Mouse (Mus musculus): ENCODE data around the gene Trabd2b. TPM values are rescaled to one million over a fixed set of nuclear protein-coding genes. Genes with fewer than 3 reads are reported as not detected.

The Trabd2b gene
- polyA plus RNA-seq (2015; fragmentation: Nextera tagmentation; extraction: Ambion mirVana) = 0.60 and 0.65 TPM in 2 replicates

DNA sequence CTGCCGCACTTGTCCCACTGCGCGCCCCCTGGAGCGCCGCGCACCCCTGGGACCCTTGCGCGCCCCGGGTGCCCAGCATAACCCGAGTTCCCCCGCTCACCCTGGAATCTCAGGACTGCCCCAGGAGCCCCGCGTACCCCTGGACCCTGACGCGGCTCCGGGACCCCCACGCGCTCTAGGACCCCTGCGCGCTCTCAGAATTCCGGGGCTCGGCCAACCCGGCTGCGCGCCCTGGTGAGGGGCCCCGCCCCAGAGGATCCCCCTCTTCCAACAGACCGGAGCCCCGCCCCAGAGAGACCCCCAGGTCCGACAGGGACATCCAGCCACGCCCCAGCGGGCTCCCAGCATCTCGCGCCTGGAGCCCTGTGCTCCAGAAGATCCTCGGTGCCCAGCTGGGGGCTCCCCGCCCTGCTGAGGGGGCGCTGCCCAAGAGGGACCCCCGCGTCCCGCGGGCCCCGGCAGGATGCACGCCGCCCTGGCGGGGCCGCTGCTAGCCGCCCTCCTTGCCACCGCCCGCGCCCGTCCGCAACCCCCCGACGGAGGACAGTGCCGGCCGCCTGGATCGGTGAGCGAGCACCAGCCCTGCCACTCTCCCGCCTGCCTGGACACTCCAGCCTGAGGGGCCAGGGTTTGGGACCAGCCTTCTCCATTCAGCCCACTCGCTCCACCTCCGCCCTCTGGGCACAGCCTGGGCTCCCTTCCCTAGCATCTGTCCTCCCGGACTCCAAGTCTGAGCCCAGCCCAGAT lies at the start of gene Trabd2b:
Gene Trabd2b (plus strand): TSS at position 370 of the 747 bp plus-strand sequence.
- Histone ChIP-seq H3K9me3 (no peaks in the 10 kb centered on the region), H3K27ac (peak within 1 kb of the TSS; percentile 69), H3K9ac (peak within 1 kb of the TSS; percentile 59), H3K4me3 (peak within 1 kb of the TSS; percentile 81), H3K4me1 (peaks cover 19% of the 10 kb centered on the region), H3K4me2 (peak within 1 kb of the TSS; percentile 100), H3K27me3 (replicated peaks) (peaks cover 25% of the 10 kb centered on the region), H3K36me3 (replicated peaks) (no peaks in the 10 kb centered on the region)
- ATAC-seq (replicated peaks) = peak; percentile 46
- WGBS = under 1% methylated on average over 53 of the region's 61 CpGs

DNA sequence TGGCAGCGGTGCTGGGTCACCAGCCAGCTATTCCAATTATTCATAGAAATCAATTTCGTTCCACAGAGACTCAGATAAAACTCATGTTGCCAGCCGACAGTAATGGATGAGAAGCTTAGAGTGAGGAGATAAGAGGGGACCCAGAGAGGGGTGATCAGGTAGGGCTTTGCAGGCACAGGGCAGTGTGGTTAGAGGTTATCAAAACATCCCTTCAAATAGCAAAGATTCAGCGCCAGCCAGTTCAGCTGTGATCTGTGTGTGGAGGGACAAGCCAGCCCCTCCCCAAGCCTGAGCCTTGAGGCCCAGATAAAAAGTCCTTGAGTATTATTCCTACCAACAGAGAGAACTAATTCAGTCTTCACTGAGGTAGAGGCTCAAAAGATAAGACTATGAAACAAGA lies 49.1 kb upstream of the Trabd2b start:
- no peak for ATAC-seq (replicated peaks)

DNA sequence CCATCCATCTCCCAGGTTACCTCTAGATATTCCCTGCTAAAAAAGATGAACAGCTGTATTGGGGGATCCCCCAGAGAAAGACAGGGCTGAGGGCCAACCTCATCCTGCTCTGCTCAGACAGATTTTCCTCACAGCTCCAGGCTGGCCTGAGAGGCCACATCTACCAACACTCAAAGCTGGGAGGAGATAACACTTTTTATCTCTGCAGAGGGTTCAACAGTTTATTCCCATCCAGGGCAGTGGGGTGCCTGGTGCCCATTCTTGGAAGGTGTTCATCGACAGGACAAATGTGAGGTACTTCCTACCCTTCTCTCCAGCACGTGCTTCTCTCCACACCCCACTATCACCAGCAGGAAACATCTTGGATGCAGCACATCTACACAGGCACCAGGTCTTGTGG lies 47.6 kb upstream of the Trabd2b start:
- no peaks in the 10 kb centered on the region for H3K36me3 ChIP-seq (replicated peaks)
- no peaks in the 10 kb centered on the region for H3K4me1 ChIP-seq
- 87% methylated on average over 2 of the region's 2 CpGs for WGBS
- H3K4me2 ChIP-seq = no peak overlapping the region
- H3K9ac ChIP-seq = no peak overlapping the region
- H3K4me3 ChIP-seq = no peak overlapping the region
- H3K27me3 ChIP-seq (replicated peaks) = no peaks in the 10 kb centered on the region
- ATAC-seq (replicated peaks) = no peak
- no peak overlapping the region for H3K27ac ChIP-seq
- H3K9me3 ChIP-seq = no peaks in the 10 kb centered on the region

More for the DNA sequence above, 49.1 kb upstream of the Trabd2b start:
- no peak overlapping the region for H3K27ac ChIP-seq
- 73% methylated on average over 4 of the region's 4 CpGs for WGBS
- no peaks in the 10 kb centered on the region for H3K9me3 ChIP-seq
- no peaks in the 10 kb centered on the region for H3K36me3 ChIP-seq (replicated peaks)
- H3K9ac ChIP-seq = no peak overlapping the region
- no peaks in the 10 kb centered on the region for H3K27me3 ChIP-seq (replicated peaks)
- no peak overlapping the region for H3K4me3 ChIP-seq
- H3K4me1 ChIP-seq = no peaks in the 10 kb centered on the region
- H3K4me2 ChIP-seq = no peak overlapping the region

DNA sequence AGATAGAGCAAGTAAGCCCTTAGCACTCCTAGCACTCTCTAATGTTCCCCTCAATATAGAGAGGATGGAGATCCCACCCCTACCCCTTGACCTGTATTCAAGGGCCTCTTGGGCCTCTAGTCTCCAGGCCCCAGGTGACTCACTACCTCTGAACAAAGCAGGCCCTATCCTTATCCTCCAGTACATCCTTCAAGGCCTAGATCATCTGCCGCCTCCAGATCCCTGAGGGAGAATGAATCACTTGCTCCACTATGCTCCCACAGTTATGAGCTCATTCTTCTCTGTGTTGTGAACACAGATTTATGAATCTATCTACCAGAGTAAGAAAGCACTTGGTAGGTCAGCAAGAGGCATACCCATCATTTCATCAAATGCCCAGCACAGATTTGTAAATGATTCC lies 46.7 kb upstream of the Trabd2b start:
- Histone ChIP-seq H3K27me3 (replicated peaks) (no peaks in the 10 kb centered on the region), H3K9ac (no peak overlapping the region), H3K27ac (no peak overlapping the region), H3K36me3 (replicated peaks) (no peaks in the 10 kb centered on the region), H3K4me2 (no peak overlapping the region), H3K4me3 (no peak overlapping the region), H3K9me3 (no peaks in the 10 kb centered on the region), H3K4me1 (no peaks in the 10 kb centered on the region)
- WGBS = 89% methylated on average over 1 of the region's 1 CpGs
- no peak for ATAC-seq (replicated peaks)

DNA sequence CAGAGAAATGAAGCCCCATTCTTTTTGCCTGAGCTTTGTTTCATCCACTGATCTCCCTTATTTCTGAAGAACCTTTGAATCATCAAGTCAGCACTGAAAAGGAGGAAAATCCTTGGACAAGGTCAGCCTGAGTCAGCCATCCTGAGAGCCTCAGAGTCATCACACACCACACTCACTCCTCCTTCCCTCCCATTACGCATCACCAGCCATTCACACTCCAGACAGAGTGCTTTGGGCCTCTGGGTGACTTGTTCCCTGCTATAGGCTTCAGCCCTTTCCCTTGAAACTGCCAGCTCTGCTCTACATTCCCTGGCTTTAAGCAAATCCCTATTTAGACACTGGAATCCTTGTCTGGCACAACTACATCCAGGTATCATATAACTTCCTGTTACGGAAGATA lies 45.2 kb upstream of the Trabd2b start:
- Histone ChIP-seq H3K9me3 (no peaks in the 10 kb centered on the region), H3K4me1 (no peaks in the 10 kb centered on the region), H3K4me3 (no peak overlapping the region), H3K4me2 (no peak overlapping the region), H3K27ac (no peak overlapping the region), H3K27me3 (replicated peaks) (no peaks in the 10 kb centered on the region), H3K9ac (no peak overlapping the region), H3K36me3 (replicated peaks) (no peaks in the 10 kb centered on the region)
- WGBS = 87% methylated on average over 2 of the region's 2 CpGs
- no peak for ATAC-seq (replicated peaks)

DNA sequence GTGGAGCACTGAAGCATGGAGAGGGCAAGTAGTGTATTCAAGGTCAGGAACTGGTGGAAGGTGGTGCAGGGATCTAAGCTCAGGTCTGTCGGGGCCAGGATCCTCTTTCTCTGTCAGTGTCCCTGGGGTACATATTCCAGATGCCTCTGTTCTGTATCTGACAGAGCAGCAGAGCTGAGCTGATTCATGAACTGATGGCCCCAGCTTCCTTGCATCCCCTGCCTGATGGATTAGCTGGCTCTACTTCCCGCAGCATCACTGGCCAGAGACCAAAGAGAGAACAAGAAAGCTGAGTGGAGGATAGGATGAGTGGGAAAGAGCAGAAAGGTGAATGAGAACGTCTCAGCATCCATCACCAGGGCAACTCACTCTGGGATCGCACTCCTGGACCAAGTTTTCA lies 41.5 kb upstream of the Trabd2b start:
- no peak overlapping the region for H3K27ac ChIP-seq
- no peak for ATAC-seq (replicated peaks)
- H3K4me3 ChIP-seq = no peak overlapping the region
- H3K27me3 ChIP-seq (replicated peaks) = no peaks in the 10 kb centered on the region
- H3K4me1 ChIP-seq = peaks cover 2% of the 10 kb centered on the region; the same call in 1 of the 2 replicates
- no peaks in the 10 kb centered on the region for H3K9me3 ChIP-seq
- no peak overlapping the region for H3K9ac ChIP-seq
- no peaks in the 10 kb centered on the region for H3K36me3 ChIP-seq (replicated peaks)
- 75% methylated on average over 4 of the region's 4 CpGs for WGBS
- H3K4me2 ChIP-seq = no peak overlapping the region

DNA sequence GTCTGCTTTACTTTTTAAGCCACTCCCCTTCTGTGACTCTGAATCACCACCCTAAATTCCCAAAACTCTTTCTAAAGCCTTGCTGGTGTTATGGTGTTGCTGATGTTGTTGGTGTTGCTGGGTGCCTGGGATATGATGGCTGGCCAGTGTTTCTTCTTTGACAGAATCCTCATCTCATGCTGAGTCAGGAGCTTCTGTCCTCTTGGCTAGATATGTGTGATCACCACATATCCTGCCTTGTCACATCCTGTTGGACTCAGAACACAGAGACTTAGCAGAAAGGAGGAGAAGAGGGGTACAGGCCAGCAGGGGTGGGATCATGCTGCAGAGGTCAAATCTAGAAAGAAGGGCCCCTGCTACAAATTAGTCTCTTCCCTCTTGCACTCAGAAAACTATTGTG lies 40.9 kb upstream of the Trabd2b start:
- no peaks in the 10 kb centered on the region for H3K27me3 ChIP-seq (replicated peaks)
- ATAC-seq (replicated peaks) = no peak

DNA sequence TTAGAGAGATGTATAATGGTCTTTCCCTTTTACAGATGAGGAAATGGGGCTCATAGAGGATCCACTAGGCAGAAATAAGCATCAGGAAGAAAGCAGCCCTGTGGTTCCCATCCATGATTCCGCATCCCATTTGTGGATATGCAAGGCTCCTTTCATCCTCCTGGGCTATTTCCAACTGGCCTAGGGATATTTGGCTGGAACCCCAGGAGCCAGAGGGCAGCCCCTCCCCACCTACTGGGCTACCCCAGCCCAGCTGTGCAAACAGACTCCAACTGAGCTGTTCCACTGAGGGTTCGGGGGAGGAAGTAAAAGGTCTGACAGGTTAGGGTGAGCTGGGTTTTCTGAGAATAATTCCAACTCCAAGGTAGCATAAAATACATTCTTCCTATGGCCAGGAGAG lies 39.5 kb upstream of the Trabd2b start:
- H3K36me3 ChIP-seq (replicated peaks) = no peaks in the 10 kb centered on the region
- no peak overlapping the region for H3K27ac ChIP-seq
- ATAC-seq (replicated peaks) = no peak
- H3K4me1 ChIP-seq = peaks cover 2% of the 10 kb centered on the region; the same call in 1 of the 2 replicates
- H3K4me3 ChIP-seq = no peak overlapping the region
- no peak overlapping the region for H3K4me2 ChIP-seq
- 57% methylated on average over 2 of the region's 2 CpGs for WGBS
- H3K27me3 ChIP-seq (replicated peaks) = no peaks in the 10 kb centered on the region
- H3K9ac ChIP-seq = no peak overlapping the region
- no peaks in the 10 kb centered on the region for H3K9me3 ChIP-seq

More for the DNA sequence above, 40.9 kb upstream of the Trabd2b start:
- H3K9ac ChIP-seq = no peak overlapping the region
- no peaks in the 10 kb centered on the region for H3K9me3 ChIP-seq
- H3K27ac ChIP-seq = no peak overlapping the region
- H3K36me3 ChIP-seq (replicated peaks) = no peaks in the 10 kb centered on the region
- H3K4me3 ChIP-seq = no peak overlapping the region
- H3K4me1 ChIP-seq = peaks cover 2% of the 10 kb centered on the region; the same call in 1 of the 2 replicates
- H3K4me2 ChIP-seq = no peak overlapping the region

DNA sequence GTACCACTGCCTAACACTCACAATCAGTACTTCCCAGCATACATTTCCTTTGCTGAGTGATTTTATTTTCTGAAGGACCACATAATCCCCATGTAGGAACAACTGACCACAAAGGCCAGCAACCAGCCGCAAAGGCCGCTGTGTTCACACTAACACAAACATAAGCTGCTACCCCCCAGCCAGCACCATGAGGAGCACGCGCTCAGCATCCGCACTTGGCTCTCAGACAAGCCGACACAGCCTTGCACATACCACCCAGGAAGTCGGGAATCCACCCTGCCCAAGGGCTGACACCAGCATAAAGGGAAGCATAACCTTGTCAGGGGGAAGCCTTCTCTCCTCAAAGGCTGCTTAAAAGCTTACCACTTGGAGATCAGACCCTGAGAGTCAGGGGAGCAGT lies 38.7 kb upstream of the Trabd2b start:
- H3K9me3 ChIP-seq = no peaks in the 10 kb centered on the region
- 28% methylated on average over 7 of the region's 7 CpGs for WGBS
- no peak overlapping the region for H3K27ac ChIP-seq
- H3K4me1 ChIP-seq = peaks cover 2% of the 10 kb centered on the region; the same call in 1 of the 2 replicates
- 0 out of 2 replicates have a peak, but pooled peaks have one; percentile 37 for ATAC-seq (replicated peaks)
- H3K36me3 ChIP-seq (replicated peaks) = no peaks in the 10 kb centered on the region
- H3K4me2 ChIP-seq = no peak overlapping the region
- no peaks in the 10 kb centered on the region for H3K27me3 ChIP-seq (replicated peaks)
- H3K9ac ChIP-seq = no peak overlapping the region
- H3K4me3 ChIP-seq = no peak overlapping the region

DNA sequence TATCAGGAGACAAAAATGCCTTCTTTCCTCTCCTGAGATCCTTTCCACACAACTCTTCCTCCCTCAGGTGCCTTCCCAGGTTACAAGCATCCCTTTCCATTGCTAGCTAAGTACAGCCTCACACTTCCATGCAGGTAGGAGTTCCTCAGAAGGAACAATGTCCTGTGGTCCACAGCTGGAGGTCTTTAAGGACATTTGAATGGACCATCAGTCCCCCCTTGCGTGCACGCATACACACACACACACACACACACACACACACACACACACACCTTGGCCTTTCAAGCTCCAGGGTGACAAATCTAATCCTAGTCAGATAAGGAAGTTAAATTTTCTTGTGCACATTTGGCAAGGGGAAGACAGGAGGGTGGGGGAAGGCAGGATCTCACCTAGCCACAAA lies 36.9 kb upstream of the Trabd2b start:
- H3K9ac ChIP-seq = no peak overlapping the region
- no peak overlapping the region for H3K4me3 ChIP-seq
- no peak overlapping the region for H3K27ac ChIP-seq
- no peaks in the 10 kb centered on the region for H3K9me3 ChIP-seq
- peaks cover 2% of the 10 kb centered on the region; the same call in 1 of the 2 replicates for H3K4me1 ChIP-seq
- no peaks in the 10 kb centered on the region for H3K27me3 ChIP-seq (replicated peaks)
- 77% methylated on average over 2 of the region's 2 CpGs for WGBS
- no peak for ATAC-seq (replicated peaks)
- no peak overlapping the region for H3K4me2 ChIP-seq
- no peaks in the 10 kb centered on the region for H3K36me3 ChIP-seq (replicated peaks)

DNA sequence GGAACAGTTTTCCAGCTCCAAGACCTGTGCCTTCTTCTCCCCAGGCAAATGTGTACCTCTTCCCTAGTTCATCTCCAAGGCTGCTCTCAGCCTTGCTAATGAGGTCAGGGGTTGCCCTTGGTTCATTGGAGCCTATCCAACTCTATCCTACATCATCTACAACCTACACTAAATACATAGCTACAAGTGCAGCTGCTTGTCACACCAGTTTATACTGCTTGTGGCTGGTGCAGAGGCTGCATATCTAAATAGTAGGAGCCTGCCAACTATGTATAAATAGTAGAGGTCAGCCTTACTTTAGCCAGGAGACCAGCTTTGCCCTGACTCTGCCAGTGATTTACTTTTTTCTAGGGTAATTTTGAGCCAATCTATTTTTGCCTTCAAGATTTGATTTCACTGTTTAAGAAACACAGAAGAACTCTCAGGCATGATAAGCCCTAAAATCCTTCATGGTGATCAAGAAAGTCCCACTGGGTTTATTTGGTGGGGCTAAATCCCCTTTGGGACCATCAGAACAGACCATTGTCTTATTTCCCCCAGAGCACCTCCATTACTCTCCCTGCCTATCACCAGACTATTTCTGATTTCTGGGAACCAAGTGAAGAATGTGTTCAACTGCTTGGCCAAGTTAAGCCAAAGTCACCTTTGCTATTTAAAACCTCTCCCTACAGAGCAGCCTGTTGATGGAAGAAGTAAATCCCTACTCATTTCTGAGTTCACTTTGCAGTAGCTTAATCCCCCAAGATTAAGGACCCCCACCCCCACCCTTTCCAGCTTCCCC lies 35.4 kb upstream of the Trabd2b start:
- Histone ChIP-seq H3K9me3 (no peaks in the 10 kb centered on the region), H3K27ac (no peak overlapping the region), H3K36me3 (replicated peaks) (no peaks in the 10 kb centered on the region), H3K9ac (no peak overlapping the region), H3K27me3 (replicated peaks) (no peaks in the 10 kb centered on the region), H3K4me3 (no peak overlapping the region), H3K4me2 (no peak overlapping the region), H3K4me1 (peaks cover 2% of the 10 kb centered on the region; the same call in 1 of the 2 replicates)
- no peak for ATAC-seq (replicated peaks)

DNA sequence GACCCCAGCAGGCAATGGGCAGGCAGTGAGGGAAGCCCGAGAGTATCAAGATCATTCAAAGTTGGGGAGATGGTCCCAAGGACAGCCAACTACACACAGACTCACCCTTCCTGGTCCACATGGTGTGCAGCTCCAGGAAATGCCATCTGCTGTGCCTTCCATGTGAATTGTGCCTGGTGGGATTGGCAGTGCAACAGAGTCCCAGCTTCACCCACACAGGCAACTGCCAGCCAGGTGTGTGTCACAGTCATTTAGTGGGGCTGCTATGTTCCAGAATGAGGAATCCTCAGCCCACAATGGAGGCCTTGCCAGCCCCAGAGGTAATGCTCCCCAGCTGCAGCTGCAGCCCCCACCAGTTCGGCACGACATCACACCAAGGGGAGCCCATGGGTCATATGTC lies 33.8 kb upstream of the Trabd2b start:
- H3K4me3 ChIP-seq = no peak overlapping the region
- H3K9me3 ChIP-seq = no peaks in the 10 kb centered on the region
- no peak for ATAC-seq (replicated peaks)
- no peaks in the 10 kb centered on the region for H3K27me3 ChIP-seq (replicated peaks)
- 92% methylated on average over 3 of the region's 3 CpGs for WGBS
- no peaks in the 10 kb centered on the region for H3K36me3 ChIP-seq (replicated peaks)
- H3K27ac ChIP-seq = no peak overlapping the region
- H3K4me2 ChIP-seq = no peak overlapping the region
- no peak overlapping the region for H3K9ac ChIP-seq
- H3K4me1 ChIP-seq = peaks cover 2% of the 10 kb centered on the region; the same call in 1 of the 2 replicates

Measured in midbrain, embryonic 15.5 days (tissue).